Mouse (Mus musculus): ENCODE results near the gene Psmd8.
"Not testable (repeated sequence)": the region's sequence is repeated elsewhere in the genome, so short reads cannot be mapped to it uniquely, and the experiment has no call there.

Psmd8 gene

DNA sequence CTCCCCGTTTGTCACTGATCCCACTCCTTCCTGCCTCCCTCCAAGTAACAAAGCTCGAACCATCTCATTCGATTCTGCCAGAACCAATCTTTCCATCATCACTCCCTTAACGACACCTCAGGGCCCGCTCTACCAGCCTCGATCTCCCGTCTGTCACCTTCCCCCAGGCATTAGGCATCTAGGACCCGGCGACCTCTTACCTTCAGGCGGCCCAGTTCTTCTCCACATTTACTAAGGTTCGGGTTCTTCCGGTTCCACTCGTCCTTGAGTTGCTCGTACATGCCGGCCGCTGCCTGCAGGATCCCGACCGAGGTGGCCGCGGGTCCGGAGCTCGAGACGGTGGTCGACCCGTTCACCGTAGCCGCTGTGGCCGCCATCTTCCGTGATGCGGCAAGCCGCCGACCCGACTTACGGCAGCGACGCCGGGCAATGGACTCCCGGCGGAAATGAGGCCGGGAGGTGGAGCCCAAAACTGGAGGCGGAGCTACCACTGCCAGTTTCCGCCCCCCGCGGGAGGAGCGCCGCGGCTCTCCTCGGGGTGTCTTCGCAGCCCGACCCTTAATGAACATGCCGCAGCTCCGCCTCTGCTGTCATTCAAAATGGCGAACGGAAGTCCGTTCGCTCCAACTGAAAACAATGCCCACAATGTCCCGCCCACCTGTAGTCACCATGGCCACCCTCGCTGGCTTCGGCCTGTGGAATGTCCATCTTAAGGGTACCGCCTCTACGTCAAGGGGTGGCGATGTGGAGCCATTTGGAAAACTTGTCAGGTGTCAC lies at the start of gene Psmd8:
Psmd8 (minus strand) TSS at position 625 of the 777 bp plus-strand sequence.
- peak; percentile 96 to 98 for DNase-seq

- no peak for DNase-seq
Observed at GRCm38 (mm10) chr7:29228202-29228601, 47.7 kb upstream of the Psmd8 start.

DNA sequence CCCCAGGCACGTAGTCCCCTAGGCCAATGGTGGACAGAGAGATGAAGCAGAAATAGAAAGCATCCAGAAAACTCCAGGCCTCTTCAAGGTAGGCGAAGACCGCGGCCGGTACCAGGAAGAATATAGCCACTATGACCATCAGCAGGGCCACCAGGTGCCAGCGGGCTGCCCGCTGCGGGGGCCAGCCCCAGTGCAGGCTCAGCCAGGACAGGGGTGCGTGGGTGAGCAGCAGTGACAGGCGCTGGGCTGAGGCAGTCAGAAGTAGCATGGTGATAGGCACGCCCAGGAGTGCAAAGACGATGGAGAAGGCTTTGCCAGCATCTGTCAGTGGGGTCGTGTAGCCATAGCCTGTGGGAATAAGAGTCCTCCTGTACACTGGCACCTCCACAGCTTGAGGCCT lies 45.0 kb upstream of the Psmd8 start:
- DNase-seq: no peak

GRCm38 (mm10) chr7:29224756-29225394 lies 44.4 kb upstream of the Psmd8 start:
- no peak for DNase-seq

- DNase-seq: peak in 1 of 2 experiments; percentile 3
Observed at GRCm38 (mm10) chr7:29214846-29215245, 34.3 kb upstream of the Psmd8 start.

- DNase-seq: no peak
Observed at GRCm38 (mm10) chr7:29214236-29214635, 33.7 kb upstream of the Psmd8 start.

DNA sequence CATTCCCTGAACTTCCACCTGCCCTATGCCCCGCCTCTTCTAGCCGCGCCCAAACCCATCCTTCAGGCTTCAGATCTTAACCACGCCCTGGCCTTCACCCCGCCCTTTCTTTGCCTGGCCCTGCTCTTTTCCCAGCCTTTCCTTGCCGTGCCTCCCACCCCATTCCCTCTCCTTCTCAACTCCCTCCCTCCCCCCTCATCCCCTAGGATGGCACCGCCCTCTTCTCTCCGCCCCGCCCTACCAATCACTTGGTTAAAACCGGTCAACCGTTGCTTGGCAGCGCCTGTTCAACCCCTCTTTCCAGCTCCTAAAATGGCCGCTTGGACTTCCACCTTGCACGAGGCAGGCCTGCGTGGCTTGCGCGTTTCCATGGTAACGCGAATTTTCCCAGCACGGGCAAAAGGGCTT lies 33.2 kb upstream of the Psmd8 start, which contains the start of gene Catsperg1:
Catsperg1 (minus strand) TSS at position 361 of the 408 bp plus-strand sequence.
- peak; percentile 63 to 71 for DNase-seq

- not testable (repeated sequence) for DNase-seq
Observed at GRCm38 (mm10) chr7:29212775-29213560, 32.5 kb upstream of the Psmd8 start.

DNA sequence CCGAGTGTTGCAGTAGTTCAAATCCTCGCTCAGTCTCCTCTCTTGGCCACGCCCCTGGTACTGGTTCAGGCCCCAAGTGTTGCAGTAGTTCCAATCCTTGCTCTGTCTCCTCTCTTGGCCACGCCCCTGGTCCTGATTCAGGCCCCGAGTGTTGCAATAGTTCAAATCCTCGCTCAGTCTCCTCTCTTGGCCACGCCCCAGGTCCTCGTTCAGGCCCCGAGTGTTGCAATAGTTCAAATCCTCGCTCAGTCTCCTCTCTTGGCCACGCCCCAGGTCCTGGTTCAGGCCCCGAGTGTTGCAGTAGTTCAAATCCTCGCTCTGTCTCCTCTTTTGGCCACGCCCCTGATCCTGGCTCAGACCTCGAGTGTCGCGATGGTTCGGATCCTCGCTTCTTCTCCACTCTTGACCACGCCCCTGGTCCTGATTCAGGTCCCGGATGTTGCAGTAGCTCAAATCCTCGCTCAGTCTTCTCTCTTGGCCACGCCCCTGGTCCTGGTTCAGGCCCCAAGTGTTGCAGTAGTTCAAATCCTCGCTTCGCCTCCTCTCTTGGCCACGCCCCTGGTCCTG lies 31.8 kb upstream of the Psmd8 start:
- DNase-seq: peak in 1 of 2 experiments; percentile 22

GRCm38 (mm10) chr7:29211415-29212198 lies 31.1 kb upstream of the Psmd8 start:
- DNase-seq: peak; percentile 33 to 52

GRCm38 (mm10) chr7:29211013-29211412 lies 30.5 kb upstream of the Psmd8 start:
- DNase-seq: peak in 1 of 2 experiments; percentile 29

DNA sequence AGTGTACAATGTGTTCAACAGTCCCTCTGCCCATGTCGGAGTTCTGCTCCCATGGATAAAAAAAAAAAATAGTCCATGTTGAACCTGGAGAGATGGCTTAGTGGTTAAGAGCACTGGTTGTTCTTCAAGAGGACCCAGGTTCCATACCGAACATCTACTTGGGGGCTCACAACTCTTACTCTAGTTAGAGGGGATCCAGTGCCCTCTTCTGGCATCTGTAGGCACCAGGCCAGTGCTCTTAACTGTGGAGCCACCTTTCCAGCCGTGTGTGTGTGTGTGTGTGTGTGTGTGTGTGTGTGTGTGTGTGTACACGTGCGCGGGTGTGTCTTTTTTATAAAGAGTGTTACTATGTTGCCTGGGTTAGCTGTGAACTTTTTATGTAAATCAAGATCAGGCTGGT lies 22.1 kb upstream of the Psmd8 start:
- DNase-seq: no peak

GRCm38 (mm10) chr7:29194230-29194629 lies 13.7 kb upstream of the Psmd8 start:
- DNase-seq: not testable (repeated sequence)

GRCm38 (mm10) chr7:29181323-29181722 lies 822 bp upstream of the Psmd8 start:
- DNase-seq: not testable (repeated sequence)

GRCm38 (mm10) chr7:29180854-29181236 lies 344 bp upstream of the Psmd8 start:
- DNase-seq: no peak

- DNase-seq: no peak
Observed at GRCm38 (mm10) chr7:29179323-29179722, 1.2 kb downstream of the Psmd8 start.

- peak in 1 of 2 experiments; percentile 33 for DNase-seq
Observed at GRCm38 (mm10) chr7:29178106-29178505, 2.4 kb downstream of the Psmd8 start.

DNA sequence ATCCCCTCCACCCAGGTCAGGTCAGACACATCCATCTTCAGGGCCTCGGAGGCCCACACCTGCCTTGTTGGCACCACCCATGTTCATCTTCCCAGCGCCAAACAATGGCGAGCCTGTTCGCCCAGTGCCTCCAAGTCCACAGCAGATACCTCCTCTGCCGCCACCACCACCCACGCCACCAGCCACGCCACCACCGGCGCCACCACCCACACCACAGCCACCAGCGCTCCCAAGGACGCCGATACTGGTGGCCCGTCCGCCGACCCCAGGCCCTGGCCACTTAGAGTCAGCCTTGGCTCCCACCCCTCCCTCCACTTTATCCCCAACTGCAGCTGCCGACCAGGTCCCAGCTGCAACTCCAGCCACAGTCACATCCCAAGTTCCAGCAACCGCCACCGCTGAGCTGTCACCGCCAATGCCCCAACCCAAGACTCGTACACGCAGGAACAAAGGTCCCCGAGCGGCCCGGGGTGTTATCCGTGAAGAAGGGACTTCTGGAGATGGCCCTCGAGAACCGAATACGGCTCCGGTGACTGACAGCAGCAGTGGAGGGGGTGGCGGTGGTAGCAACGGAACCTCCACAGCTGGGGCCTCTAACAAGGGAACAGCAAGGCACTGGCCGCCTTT lies 8.0 kb downstream of the Psmd8 start:
- DNase-seq: peak in 1 of 2 experiments; percentile 37

DNA sequence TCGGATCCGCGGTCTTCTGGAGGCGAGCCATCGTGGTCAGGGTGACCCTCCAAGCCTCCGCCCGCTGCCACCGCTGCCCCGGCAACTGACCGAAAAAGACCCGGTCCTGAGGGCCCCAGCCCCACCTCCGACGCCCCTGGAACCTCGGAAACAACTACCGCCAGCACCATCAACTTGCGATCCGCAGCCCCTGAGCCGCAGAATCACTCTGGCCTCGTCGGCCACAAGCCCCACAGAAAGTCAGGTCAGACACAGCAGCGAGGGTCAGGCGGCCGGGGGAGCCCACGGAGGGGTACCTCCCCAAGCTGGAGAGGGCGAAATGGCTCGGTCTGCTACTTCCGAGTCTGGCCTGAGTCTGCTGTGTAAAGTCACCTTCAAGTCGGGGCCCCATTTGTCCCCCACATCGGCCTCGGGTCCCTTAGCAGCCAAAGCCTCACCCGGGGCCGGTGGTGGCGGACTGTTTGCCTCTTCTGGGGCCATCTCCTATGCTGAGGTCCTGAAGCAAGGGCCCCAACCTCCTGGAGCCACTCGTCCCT lies 8.9 kb downstream of the Psmd8 start:
- DNase-seq: peak in 1 of 2 experiments; percentile 27

- peak in 1 of 2 experiments; percentile 49 for DNase-seq
Observed at GRCm38 (mm10) chr7:29170755-29171561, 9.5 kb downstream of the Psmd8 start.

Data from cerebellum, postnatal 25 days (tissue).